Mouse (Mus musculus) spleen, adult 2 months (tissue): ENCODE data around the gene Cort. TPM values are rescaled to one million over a fixed set of nuclear protein-coding genes. Genes with fewer than 3 reads are reported as not detected.

Experiments
- DNase-seq, 2 experiments: peaks; one replicate each; pipeline versions ENCODE4 v3.0.0 to v3.0.0-alpha.2; 2012 to 2021; ENCODE audit warnings: low spot score in 2 of 2, low read depth in 1 of 2
- H3K27ac ChIP-seq: fragments of 200-500 bp; 2 replicates; pipeline ENCODE4 v1.5.1; 2012; ENCODE audit warnings: low read length, inconsistent platforms; ENCODE audit not compliant: insufficient read depth
- H3K27me3 ChIP-seq: fragments of 200-500 bp; 2 replicates; pipeline ENCODE4 v1.6.1; 2012; ENCODE audit warnings: mild to moderate bottlenecking, moderate library complexity, low read length, inconsistent platforms; ENCODE audit not compliant: control insufficient read depth, insufficient read depth
- H3K36me3 ChIP-seq: fragments of 200-500 bp; 2 replicates; pipeline ENCODE4 v1.6.1; 2012; ENCODE audit warnings: mild to moderate bottlenecking, low read length, inconsistent platforms; ENCODE audit not compliant: control insufficient read depth, insufficient read depth
- H3K4me1 ChIP-seq: fragments of 200-500 bp; 2 replicates; pipeline ENCODE4 v1.6.1; 2011; ENCODE audit warnings: inconsistent platforms; ENCODE audit not compliant: control insufficient read depth, insufficient read depth, insufficient read length
- H3K4me3 ChIP-seq: fragments of 200-500 bp; 2 replicates; pipeline ENCODE4 v1.5.1; 2011; ENCODE audit warnings: mild to moderate bottlenecking, inconsistent platforms; ENCODE audit not compliant: insufficient read depth, insufficient read length; ENCODE audit errors: extremely low read depth
- CTCF ChIP-seq: fragments of 200-500 bp; IDR thresholded peaks from 2 replicates; pipeline ENCODE4 v1.5.1; 2011; ENCODE audit warnings: mild to moderate bottlenecking, inconsistent platforms; ENCODE audit not compliant: insufficient read depth, insufficient read length, insufficient replicate concordance; ENCODE audit errors: extremely low read depth
- POLR2A ChIP-seq: fragments of 200-500 bp; IDR thresholded peaks from 2 replicates; pipeline ENCODE4 v1.6.1; 2011; ENCODE audit warnings: low read depth, low read length, inconsistent platforms
- WGBS: fragments of 180-500 bp; shearing (Covaris S2); methylation state at CpG from one replicate; pipeline ENCODE4 v1.1.7; 2018; 5-methylcytosine and 5-hydroxymethylcytosine counted together
- polyA plus RNA-seq: library from polyadenylated mRNA; depleted of rRNA; stranded (reverse); fragments of >200 nt; gene quantifications from 2 replicates; pipeline ENCODE4 v1.2.3, GENCODE M21; 2012

Gene Cort
- polyA plus RNA-seq, 1 experiment = 0.53 TPM

DNA sequence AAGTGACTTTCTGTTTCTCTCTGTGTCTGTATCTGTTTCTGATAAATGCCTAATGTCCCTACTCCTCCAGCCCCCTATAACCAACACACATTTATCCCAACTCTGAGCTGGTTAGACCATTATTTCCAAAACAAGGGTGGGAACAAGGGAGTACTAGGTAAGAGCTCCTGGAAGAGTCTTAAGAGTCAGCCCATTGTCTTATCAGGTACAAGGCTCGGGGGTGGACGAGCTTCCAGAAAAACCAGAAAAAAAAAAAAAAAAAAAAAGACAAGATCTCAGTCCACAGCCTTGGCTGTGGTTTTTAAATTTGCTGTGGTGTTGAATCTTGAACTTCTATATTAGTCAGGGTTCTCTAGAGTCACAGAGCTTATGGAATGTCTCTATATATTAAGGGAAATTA is 41.5 kb upstream of the Cort start:
- no peak for DNase-seq
- no peaks in the 10 kb centered on the region; the same call in 1 of the 2 replicates for H3K36me3 ChIP-seq
- TF ChIP-seq POLR2A (no peak), CTCF (no peak)
- no peaks in the 10 kb centered on the region; the same call in 1 of the 2 replicates for H3K4me1 ChIP-seq
- no peak overlapping the region; the same call in 1 of the 2 replicates for H3K27ac ChIP-seq
- WGBS = 72% methylated on average over 2 of the region's 2 CpGs
- no peak overlapping the region for H3K4me3 ChIP-seq
- no peaks in the 10 kb centered on the region for H3K27me3 ChIP-seq

GRCm38 (mm10) chr4:149166957-149167611 is 40.5 kb upstream of the Cort start:
- no peaks in the 10 kb centered on the region; the same call in 1 of the 2 replicates for H3K4me1 ChIP-seq
- H3K4me3 ChIP-seq = peak overlapping the region; percentile 75
- TF ChIP-seq POLR2A (peak; percentile 49; the same call in 1 of the 2 replicates), CTCF (no peak)
- peak; percentile 53 to 72 for DNase-seq
- no peaks in the 10 kb centered on the region for H3K27me3 ChIP-seq
- H3K27ac ChIP-seq = peak overlapping the region; percentile 88
- WGBS = under 1% methylated on average over 27 of the region's 27 CpGs
- no peaks in the 10 kb centered on the region; the same call in 1 of the 2 replicates for H3K36me3 ChIP-seq

DNA sequence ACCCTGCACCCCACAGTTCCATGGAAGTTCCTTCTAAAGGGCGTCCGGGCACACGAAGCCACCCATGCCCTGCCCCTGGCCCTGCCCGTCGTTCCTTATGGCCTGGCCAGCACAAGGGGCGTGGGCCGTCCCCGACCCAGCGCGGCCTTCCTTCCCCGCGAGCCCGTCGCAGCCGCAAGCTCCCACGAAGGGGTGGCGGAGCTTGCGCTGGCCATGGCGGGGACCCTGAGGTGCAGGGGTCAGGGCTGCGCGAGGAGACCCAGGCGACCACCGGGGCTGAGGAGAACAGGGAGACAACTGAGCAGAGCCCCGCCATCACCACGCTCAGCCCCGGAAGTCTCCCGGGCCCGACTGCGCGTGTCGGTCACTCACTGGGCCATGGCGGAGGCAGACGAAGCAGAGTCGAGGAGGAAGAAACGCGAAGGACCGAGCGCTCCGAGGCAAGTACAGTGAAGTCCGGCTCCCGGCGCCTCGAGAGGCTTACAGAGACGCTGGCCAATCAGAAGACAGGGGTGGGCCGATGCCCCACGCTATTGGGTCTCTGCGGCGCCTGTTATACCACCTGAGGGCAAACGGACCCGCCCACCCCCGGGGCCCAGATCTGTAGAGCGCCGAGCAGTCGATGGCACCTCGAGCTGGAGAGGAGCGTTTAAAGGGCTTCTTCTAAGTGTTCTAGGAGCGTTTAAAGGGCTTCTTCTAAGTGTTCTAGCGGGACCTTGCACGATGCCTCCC is 39.8 kb upstream of the Cort start, which contains the start of gene Pgd:
TSS of gene Pgd (minus strand) at position 557 of the 732 bp plus-strand sequence.
- Histone ChIP-seq H3K4me1 (no peaks in the 10 kb centered on the region; the same call in 1 of the 2 replicates), H3K4me3 (peak within 1 kb of the TSS; percentile 79), H3K27me3 (no peaks in the 10 kb centered on the region), H3K36me3 (peaks cover 4% of the 10 kb centered on the region), H3K27ac (peak within 1 kb of the TSS; percentile 88)
- WGBS = under 1% methylated on average over 59 of the region's 59 CpGs
- TF ChIP-seq POLR2A (peak; percentile 62), CTCF (no peak)
- DNase-seq = peak; percentile 89 to 97

DNA sequence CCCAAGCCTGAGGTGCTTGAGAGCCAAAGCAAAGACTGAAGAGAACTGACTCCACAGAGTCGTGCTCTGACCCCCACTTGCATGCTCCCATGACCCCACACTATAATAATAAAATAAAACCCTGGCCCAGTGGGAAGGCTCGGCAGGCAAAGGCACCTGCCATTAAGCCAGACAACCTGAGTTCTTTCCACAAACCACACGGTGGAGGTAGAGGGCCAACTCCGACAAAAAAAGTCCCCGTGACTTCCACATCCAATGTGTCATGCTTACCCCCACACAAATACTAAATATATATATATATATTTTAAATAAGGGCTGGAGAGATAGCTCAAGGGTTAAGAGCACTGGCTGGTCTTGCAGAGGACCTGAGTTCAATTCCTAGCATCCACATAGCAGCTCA is 37.6 kb upstream of the Cort start:
- Histone ChIP-seq H3K36me3 (peaks cover 18% of the 10 kb centered on the region), H3K4me1 (no peaks in the 10 kb centered on the region; the same call in 1 of the 2 replicates), H3K4me3 (no peak overlapping the region), H3K27ac (no peak overlapping the region), H3K27me3 (no peaks in the 10 kb centered on the region)
- no peak for DNase-seq
- 73% methylated on average over 5 of the region's 5 CpGs for WGBS
- no peak for TF ChIP-seq POLR2A
- TF ChIP-seq CTCF = no peak

GRCm38 (mm10) chr4:149163196-149163595 is 36.6 kb upstream of the Cort start:
- H3K27ac ChIP-seq = no peak overlapping the region
- H3K4me1 ChIP-seq = no peaks in the 10 kb centered on the region; the same call in 1 of the 2 replicates
- no peak overlapping the region for H3K4me3 ChIP-seq
- DNase-seq = no peak
- WGBS = 91% methylated on average over 1 of the region's 1 CpGs
- no peaks in the 10 kb centered on the region for H3K27me3 ChIP-seq
- TF ChIP-seq CTCF = no peak
- no peak for TF ChIP-seq POLR2A
- H3K36me3 ChIP-seq = peaks cover 19% of the 10 kb centered on the region

DNA sequence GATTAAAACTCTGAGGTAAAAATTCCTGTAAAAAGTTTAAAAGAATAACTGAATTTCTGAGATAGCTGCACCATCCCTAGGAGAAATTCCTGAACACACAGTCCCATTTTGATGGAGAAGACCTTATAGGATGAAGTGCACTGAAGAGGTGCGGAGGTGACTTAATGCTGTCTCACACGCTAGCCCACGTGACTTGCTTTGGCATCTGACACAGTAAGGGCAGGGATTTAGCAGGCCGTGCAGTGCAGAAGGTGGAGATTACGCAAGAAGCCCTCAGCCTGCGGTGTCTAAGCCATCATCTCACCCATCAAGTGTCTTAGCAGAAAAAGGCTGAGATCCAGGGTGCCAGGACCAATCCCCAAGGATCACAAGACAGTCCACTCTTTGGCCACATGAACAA is 34.6 kb upstream of the Cort start:
- Histone ChIP-seq H3K36me3 (peaks cover 28% of the 10 kb centered on the region), H3K27me3 (no peaks in the 10 kb centered on the region), H3K4me3 (no peak overlapping the region), H3K4me1 (no peaks in the 10 kb centered on the region), H3K27ac (no peak overlapping the region)
- no peak for TF ChIP-seq CTCF
- TF ChIP-seq POLR2A = no peak
- 87% methylated on average over 6 of the region's 6 CpGs for WGBS
- no peak for DNase-seq

DNA sequence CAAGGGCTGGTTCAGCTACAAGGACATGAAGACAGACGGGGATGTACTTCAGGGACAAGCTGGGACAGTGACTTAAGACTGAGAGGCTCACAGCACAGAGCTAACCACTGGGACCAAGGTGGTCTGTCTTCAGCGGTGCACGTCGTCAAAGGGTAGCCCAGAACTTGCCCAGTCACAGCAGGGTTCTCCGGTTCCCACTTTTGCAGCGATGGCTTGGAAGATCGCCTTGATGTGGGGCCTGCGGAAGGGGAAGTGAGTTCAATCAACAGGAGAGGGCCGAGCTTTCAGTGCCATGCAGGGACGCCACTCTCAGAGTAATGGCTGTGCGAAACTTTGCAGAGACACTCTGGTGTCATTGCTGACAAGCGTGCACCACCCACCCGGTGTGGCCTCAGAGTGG is 33.3 kb upstream of the Cort start:
- no peak for TF ChIP-seq POLR2A
- no peak for TF ChIP-seq CTCF
- Histone ChIP-seq H3K36me3 (peaks cover 33% of the 10 kb centered on the region), H3K4me3 (no peak overlapping the region), H3K27ac (no peak overlapping the region), H3K27me3 (no peaks in the 10 kb centered on the region), H3K4me1 (no peaks in the 10 kb centered on the region)
- WGBS = 84% methylated on average over 13 of the region's 13 CpGs
- DNase-seq = no peak
